Mouse (Mus musculus): ENCODE measurements around the gene Dnajb1.

- no peak for TF ChIP-seq CTCF (IDR thresholded peaks at IDR 0.05; ENCODE audit: control insufficient read depth, insufficient read depth, low read length)
- TF ChIP-seq POLR2A (IDR thresholded peaks at IDR 0.05; ENCODE audit: borderline replicate concordance, control insufficient read depth, low read depth, low read length), result no peak
Observed at GRCm38 (mm10) chr8:83563246-83563645, 44.7 kb upstream of the Dnajb1 start.

All from bone marrow, adult 2 months (tissue).